Mouse (Mus musculus) hindbrain, postnatal 0 days (tissue): ENCODE results near the gene Spata45. TPM values are rescaled to one million over a fixed set of nuclear protein-coding genes. Genes with fewer than 3 reads are reported as not detected.

Source experiments
- ATAC-seq: fragments of 200-750 bp; cut with Nextera tagmentation; 2 replicates; pipeline ENCODE4 v1.8.0; 2017; ENCODE audit warnings: mild to moderate bottlenecking, moderate TSS enrichment, moderate library complexity
- DNase-seq: peaks from one replicate; pipeline ENCODE4 v3.0.0-alpha.2; 2015; ENCODE audit warnings: low spot score
- H3K27ac ChIP-seq: fragments of 300-500 bp; sonication (generic); 2 replicates; pipeline ENCODE4 v1.5.1; 2014; ENCODE audit warnings: mild to moderate bottlenecking
- H3K27me3 ChIP-seq: fragments of 300-500 bp; sonication (generic); 2 replicates; pipeline ENCODE4 v1.6.1; 2014; ENCODE audit warnings: low read length, mixed read lengths; ENCODE audit not compliant: insufficient read depth
- H3K36me3 ChIP-seq: fragments of 300-500 bp; sonication (generic); 2 replicates; pipeline ENCODE4 v1.6.1; 2014; ENCODE audit warnings: low read length, mixed read lengths; ENCODE audit not compliant: insufficient read depth
- H3K4me1 ChIP-seq: fragments of 300-500 bp; sonication (generic); 2 replicates; pipeline ENCODE4 v1.6.1; 2014; ENCODE audit warnings: antibody characterized with exemption, low read length, mixed read lengths; ENCODE audit not compliant: insufficient read depth
- H3K4me2 ChIP-seq: fragments of 300-500 bp; sonication (generic); 2 replicates; pipeline ENCODE4 v1.6.1; 2014; ENCODE audit warnings: low read depth, mild to moderate bottlenecking, low read length, moderate library complexity, mixed read lengths
- H3K4me3 ChIP-seq: fragments of 300-500 bp; sonication (generic); 2 replicates; pipeline ENCODE4 v1.5.1; 2014; ENCODE audit warnings: low read length
- H3K9ac ChIP-seq: fragments of 300-500 bp; sonication (generic); replicated peaks from 2 replicates; pipeline ENCODE4 v1.6.1; 2014; ENCODE audit warnings: mild to moderate bottlenecking, low read length, moderate library complexity, mixed read lengths
- H3K9me3 ChIP-seq: fragments of 300-500 bp; sonication (generic); 2 replicates; pipeline ENCODE4 v1.6.1; 2016; ENCODE audit warnings: low read length, mixed read lengths
- CTCF ChIP-seq: IDR thresholded peaks from 2 replicates; pipeline ENCODE4 v1.5.1; 2016; ENCODE audit warnings: antibody characterized with exemption, control low read depth, low read depth
- WGBS: fragments of 180-500 bp; shearing (Covaris S2); extraction: QIAGEN DNeasy Blood & Tissue Kit; methylation state at CpG from one replicate; pipeline ENCODE4 v1.1.7; 2014; 5-methylcytosine and 5-hydroxymethylcytosine counted together
- polyA plus RNA-seq: library from polyadenylated mRNA; unstranded; fragments of >200 nt; fragmentation: Nextera tagmentation; extraction: Ambion mirVana; gene quantifications from 2 replicates; pipeline ENCODE4 v1.2.1, GENCODE M21; 2015
- total RNA-seq: library from RNA; depleted of rRNA; stranded (reverse); fragments of >200 nt; gene quantifications from 2 replicates; pipeline ENCODE4 v1.2.3, GENCODE M21; 2014

Spata45 gene
- total and polyA plus RNA-seq, 2 experiments from 2014 or later, result not detected

DNA sequence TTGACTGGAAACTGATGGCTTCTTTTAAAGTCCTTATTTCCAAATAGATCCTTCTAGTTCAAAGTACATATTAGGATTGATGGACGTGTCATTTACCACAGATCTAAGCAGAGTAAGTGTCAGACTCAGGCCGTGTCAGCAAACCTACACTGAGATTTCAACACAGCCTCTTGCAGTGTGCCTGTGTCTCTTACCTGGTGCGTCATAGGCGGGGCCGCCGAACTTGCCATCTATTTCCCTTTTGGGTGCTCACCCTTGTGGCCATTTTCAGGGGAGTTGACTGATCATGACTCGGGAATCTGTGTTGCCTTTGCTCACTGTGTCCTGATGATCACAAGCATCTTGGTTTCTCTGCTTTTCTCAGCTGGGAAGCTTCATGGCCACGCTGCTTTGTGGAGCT lies 46.8 kb downstream of the Spata45 start:
- no peak for TF ChIP-seq CTCF
- no peaks in the 10 kb centered on the region for H3K9me3 ChIP-seq
- H3K36me3 ChIP-seq, result no peaks in the 10 kb centered on the region; the same call in 1 of the 2 replicates
- H3K27me3 ChIP-seq, result no peaks in the 10 kb centered on the region
- WGBS, result 93% methylated on average over 8 of the region's 8 CpGs
- no peak for DNase-seq
- no peak overlapping the region for H3K4me3 ChIP-seq
- H3K4me2 ChIP-seq, result no peak overlapping the region
- ATAC-seq, result no peak
- no peak overlapping the region for H3K9ac ChIP-seq
- no peak overlapping the region for H3K27ac ChIP-seq
- no peaks in the 10 kb centered on the region for H3K4me1 ChIP-seq

DNA sequence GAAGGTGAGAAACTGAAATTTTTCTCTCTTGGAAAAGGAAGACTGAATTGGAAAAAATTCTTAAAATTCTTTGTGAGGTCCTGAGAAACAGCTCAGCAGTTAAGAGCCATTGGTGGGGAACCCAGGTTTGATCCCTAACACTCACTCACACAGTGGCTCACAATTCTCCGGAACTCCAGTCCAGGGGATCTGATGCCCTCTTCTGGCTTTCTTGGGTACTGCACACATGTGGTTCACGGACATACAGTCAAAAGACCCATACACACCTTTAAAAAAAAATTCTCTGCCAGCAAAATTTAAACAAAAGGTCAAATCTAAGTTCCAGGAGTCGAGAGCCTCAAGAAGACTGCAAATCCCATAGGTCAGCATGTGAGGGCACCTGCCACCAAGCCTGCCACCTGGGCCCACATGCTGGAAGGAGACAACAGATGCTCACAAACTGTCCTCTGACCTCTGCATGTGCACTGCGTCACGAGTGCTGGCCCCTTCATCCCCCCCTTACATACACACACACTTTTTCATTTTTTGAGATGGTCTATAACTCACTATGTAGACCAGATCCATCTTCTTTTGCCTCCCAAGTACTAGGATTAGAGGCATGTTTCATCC lies 48.6 kb downstream of the Spata45 start:
- Histone ChIP-seq H3K27me3 (no peaks in the 10 kb centered on the region), H3K9me3 (no peaks in the 10 kb centered on the region), H3K4me3 (no peak overlapping the region), H3K4me2 (no peak overlapping the region), H3K4me1 (no peaks in the 10 kb centered on the region), H3K36me3 (no peaks in the 10 kb centered on the region; the same call in 1 of the 2 replicates), H3K9ac (no peak overlapping the region), H3K27ac (no peak overlapping the region)
- no peak for ATAC-seq
- WGBS, result 70% methylated on average over 5 of the region's 5 CpGs
- peak; percentile 73 for TF ChIP-seq CTCF
- peak; percentile 68 for DNase-seq

DNA sequence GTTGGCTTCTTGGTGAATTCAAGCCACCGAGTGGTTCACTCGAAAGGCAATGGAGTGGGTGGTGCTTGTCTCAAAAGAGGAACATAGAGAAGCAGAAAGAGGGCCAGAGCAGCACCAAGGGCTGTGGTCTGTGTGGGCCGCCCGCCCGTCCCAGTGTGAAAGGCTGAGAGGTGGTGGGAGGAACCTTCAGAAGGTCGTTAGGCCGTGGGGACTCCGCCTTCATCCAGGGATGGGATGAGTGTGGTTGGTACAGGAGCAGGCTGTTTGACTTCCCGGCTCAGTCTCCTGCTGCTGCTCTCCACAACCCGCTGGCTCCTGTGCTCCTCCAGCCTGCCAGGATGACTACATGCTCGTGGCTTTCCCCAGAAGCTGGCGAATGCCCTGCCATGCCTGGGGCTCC lies 49.2 kb downstream of the Spata45 start:
- no peak overlapping the region for H3K27ac ChIP-seq
- WGBS, result 71% methylated on average over 12 of the region's 12 CpGs
- H3K4me1 ChIP-seq, result no peaks in the 10 kb centered on the region
- no peaks in the 10 kb centered on the region for H3K9me3 ChIP-seq
- H3K36me3 ChIP-seq, result no peaks in the 10 kb centered on the region; the same call in 1 of the 2 replicates
- H3K4me2 ChIP-seq, result no peak overlapping the region
- DNase-seq, result no peak
- ATAC-seq, result no peak
- no peaks in the 10 kb centered on the region for H3K27me3 ChIP-seq
- TF ChIP-seq CTCF, result no peak
- no peak overlapping the region for H3K9ac ChIP-seq
- H3K4me3 ChIP-seq, result no peak overlapping the region

DNA sequence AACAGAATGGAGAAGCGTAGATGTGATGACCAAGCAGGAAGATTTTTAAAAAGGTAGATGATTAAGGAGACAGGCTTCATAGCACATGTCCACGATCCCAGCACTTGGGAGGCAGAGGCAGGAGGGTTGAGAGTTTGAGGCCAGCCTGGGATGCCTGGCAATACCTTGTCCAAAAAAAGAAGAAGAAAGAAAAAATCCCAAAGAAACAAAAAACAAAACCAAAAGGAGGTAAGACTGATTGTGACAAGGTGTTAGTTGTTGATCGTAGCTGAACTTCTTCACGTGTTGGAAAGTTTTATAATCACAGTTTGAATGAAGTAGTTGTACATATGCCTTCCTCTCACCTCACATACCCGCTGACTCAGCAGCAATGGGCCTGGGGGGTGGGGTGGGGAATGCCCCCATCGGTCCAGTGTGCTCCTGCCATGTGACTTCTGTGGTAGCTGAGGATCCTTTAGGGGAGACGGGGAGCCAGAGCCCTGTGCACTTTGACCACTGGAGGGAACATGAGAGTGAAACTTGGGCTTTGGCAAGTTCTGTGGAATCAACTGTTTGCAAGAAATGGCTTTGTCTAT lies 50.0 kb downstream of the Spata45 start:
- no peak for DNase-seq
- H3K4me2 ChIP-seq, result no peak overlapping the region
- no peak for TF ChIP-seq CTCF
- no peak overlapping the region for H3K27ac ChIP-seq
- H3K27me3 ChIP-seq, result no peaks in the 10 kb centered on the region
- no peaks in the 10 kb centered on the region for H3K9me3 ChIP-seq
- H3K4me1 ChIP-seq, result no peaks in the 10 kb centered on the region
- H3K36me3 ChIP-seq, result no peaks in the 10 kb centered on the region; the same call in 1 of the 2 replicates
- no peak overlapping the region for H3K9ac ChIP-seq
- no peak overlapping the region for H3K4me3 ChIP-seq
- ATAC-seq, result no peak
- 90% methylated on average over 7 of the region's 7 CpGs for WGBS

DNA sequence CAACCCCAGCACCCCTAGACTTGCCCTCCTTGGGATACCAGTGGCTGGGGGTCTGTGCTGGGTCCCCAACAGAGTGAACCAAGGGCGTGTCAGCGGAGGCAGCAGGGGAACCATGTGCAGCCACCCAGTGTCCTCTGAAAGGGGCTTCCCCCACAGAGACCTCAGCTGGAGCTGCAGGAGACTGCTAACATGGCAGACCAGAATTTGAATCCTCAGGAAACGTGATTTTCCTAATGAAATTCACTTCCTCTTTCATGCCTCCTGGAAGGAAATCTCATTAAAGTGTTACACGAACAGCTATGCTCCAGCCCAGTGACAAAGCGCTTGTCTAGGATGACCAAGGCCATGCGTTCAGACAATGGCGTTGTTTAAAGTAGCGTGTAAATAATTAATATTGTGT lies 50.5 kb downstream of the Spata45 start:
- 74% methylated on average over 8 of the region's 8 CpGs for WGBS

DNA sequence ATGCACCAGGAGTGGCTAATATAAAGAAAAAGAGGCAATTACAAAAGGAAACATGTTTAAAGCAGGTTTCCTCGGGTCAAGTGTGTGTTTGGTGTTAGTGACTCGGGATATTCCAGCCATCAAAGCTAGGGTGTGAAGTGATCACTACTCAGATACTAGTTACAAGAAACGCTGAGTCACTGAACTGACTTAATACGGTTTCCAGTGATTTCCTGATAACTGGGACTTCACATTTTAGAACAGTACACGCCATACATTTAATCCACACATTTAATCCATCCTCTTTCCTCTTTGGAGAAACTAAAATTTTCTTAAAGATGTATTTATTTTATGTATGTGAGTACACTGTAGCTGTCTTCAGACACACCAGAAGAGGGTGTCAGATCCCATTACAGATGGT lies 51.5 kb downstream of the Spata45 start:
- Histone ChIP-seq H3K27me3 (no peaks in the 10 kb centered on the region), H3K9ac (no peak overlapping the region), H3K4me1 (no peaks in the 10 kb centered on the region), H3K4me3 (no peak overlapping the region), H3K27ac (no peak overlapping the region), H3K9me3 (no peaks in the 10 kb centered on the region), H3K4me2 (no peak overlapping the region), H3K36me3 (no peaks in the 10 kb centered on the region)
- no peak for TF ChIP-seq CTCF
- ATAC-seq (no peak), DNase-seq (no peak)
- 89% methylated on average over 5 of the region's 5 CpGs for WGBS

More for the DNA sequence above, 50.5 kb downstream of the Spata45 start:
- H3K4me2 ChIP-seq, result no peak overlapping the region
- no peaks in the 10 kb centered on the region for H3K27me3 ChIP-seq
- H3K4me3 ChIP-seq, result no peak overlapping the region
- no peak overlapping the region for H3K27ac ChIP-seq
- H3K36me3 ChIP-seq, result no peaks in the 10 kb centered on the region; the same call in 1 of the 2 replicates
- DNase-seq, result no peak
- no peak for TF ChIP-seq CTCF
- H3K9me3 ChIP-seq, result no peaks in the 10 kb centered on the region
- H3K9ac ChIP-seq, result no peak overlapping the region
- ATAC-seq, result no peak
- no peaks in the 10 kb centered on the region for H3K4me1 ChIP-seq

DNA sequence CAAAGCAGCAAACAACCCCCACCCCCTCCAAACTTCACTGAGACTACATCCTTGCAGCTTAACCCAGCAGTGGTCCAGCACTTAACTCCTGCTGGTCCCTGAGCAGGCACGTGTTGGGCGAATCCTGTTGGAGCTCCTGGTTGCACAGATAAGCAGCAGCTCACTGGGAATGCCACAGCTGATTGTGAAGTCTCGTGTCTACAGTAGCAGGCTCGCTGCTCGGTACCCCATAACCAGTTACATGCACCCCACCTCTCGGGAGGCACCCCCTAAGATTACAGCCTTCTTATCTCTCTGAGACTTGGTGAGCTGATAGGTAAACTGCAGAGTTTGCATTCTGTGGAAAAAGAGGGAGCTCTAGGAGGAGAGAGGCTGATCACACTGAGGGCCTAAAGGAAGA lies 52.9 kb downstream of the Spata45 start:
- 81% methylated on average over 6 of the region's 6 CpGs for WGBS
- no peak for ATAC-seq

More for the DNA sequence above, 52.9 kb downstream of the Spata45 start:
- no peaks in the 10 kb centered on the region for H3K9me3 ChIP-seq
- H3K4me1 ChIP-seq, result no peaks in the 10 kb centered on the region
- no peaks in the 10 kb centered on the region for H3K36me3 ChIP-seq
- no peak for TF ChIP-seq CTCF
- H3K9ac ChIP-seq, result no peak overlapping the region
- no peak overlapping the region for H3K27ac ChIP-seq
- no peak overlapping the region for H3K4me3 ChIP-seq
- no peaks in the 10 kb centered on the region for H3K27me3 ChIP-seq
- DNase-seq, result no peak
- H3K4me2 ChIP-seq, result no peak overlapping the region
